Mouse (Mus musculus) forebrain, postnatal 0 days (tissue): Measurements from ENCODE around the gene Fmo2. TPM values are rescaled to one million over a fixed set of nuclear protein-coding genes. Genes with fewer than 3 reads are reported as not detected.
A peak's percentile ranks its signal among the peaks of the same experiment; 100 is the strongest.

Experiments used
- ATAC-seq: fragments of 200-750 bp; cut with Nextera tagmentation; 2 replicates; pipeline ENCODE4 v1.8.0; 2017; ENCODE audit warnings: mild to moderate bottlenecking, moderate library complexity
- DNase-seq: peaks from one replicate; pipeline ENCODE4 v3.0.0-alpha.2; 2015
- H3K27ac ChIP-seq: fragments of 300-500 bp; sonication (generic); 2 replicates; pipeline ENCODE4 v1.5.1; 2014; ENCODE audit warnings: low read depth, mild to moderate bottlenecking, antibody characterized with exemption, low read length, moderate library complexity, mixed read lengths
- H3K27me3 ChIP-seq: fragments of 300-500 bp; sonication (generic); 2 replicates; pipeline ENCODE4 v1.6.1; 2014; ENCODE audit warnings: mild to moderate bottlenecking, low read length, mixed read lengths; ENCODE audit not compliant: insufficient read depth
- H3K36me3 ChIP-seq: fragments of 300-500 bp; sonication (generic); 2 replicates; pipeline ENCODE4 v1.6.1; 2014; ENCODE audit warnings: mild to moderate bottlenecking, moderate library complexity; ENCODE audit not compliant: insufficient read depth
- H3K4me1 ChIP-seq: fragments of 300-500 bp; sonication (generic); 2 replicates; pipeline ENCODE4 v1.6.1; 2014; ENCODE audit warnings: antibody characterized with exemption; ENCODE audit not compliant: insufficient read depth
- H3K4me2 ChIP-seq: fragments of 300-500 bp; sonication (generic); 2 replicates; pipeline ENCODE4 v1.6.1; 2014; ENCODE audit warnings: low read depth, mild to moderate bottlenecking, moderate library complexity
- H3K4me3 ChIP-seq: fragments of 300-500 bp; sonication (generic); 2 replicates; pipeline ENCODE4 v1.5.1; 2014; ENCODE audit warnings: low read depth, low read length, mixed read lengths
- H3K9ac ChIP-seq: fragments of 300-500 bp; sonication (generic); 2 replicates; pipeline ENCODE4 v1.6.1; 2014; ENCODE audit warnings: mild to moderate bottlenecking
- H3K9me3 ChIP-seq: fragments of 300-500 bp; sonication (generic); 2 replicates; pipeline ENCODE4 v1.6.1; 2016; ENCODE audit warnings: low read length
- CTCF ChIP-seq: sonication (generic); IDR thresholded peaks from 2 replicates; pipeline ENCODE4 v1.5.1; 2016; ENCODE audit warnings: antibody characterized with exemption, control low read depth, low read depth
- WGBS: fragments of 180-500 bp; shearing (Covaris S2); extraction: QIAGEN DNeasy Blood & Tissue Kit; methylation state at CpG from one replicate; pipeline ENCODE4 v1.1.7; 2014; 5-methylcytosine and 5-hydroxymethylcytosine counted together
- polyA plus RNA-seq: library from polyadenylated mRNA; unstranded; fragments of >200 nt; fragmentation: Nextera tagmentation; extraction: Ambion mirVana; gene quantifications from 2 replicates; pipeline ENCODE4 v1.2.1, GENCODE M21; 2015
- total RNA-seq: library from RNA; depleted of rRNA; stranded (reverse); fragments of >200 nt; gene quantifications from 2 replicates; pipeline ENCODE4 v1.2.3, GENCODE M21; 2014

Fmo2 gene
- total and polyA plus RNA-seq, 2 experiments from 2014 or later, result 0.50 to 0.81 TPM

- 76% methylated on average over 6 of the region's 6 CpGs for WGBS
- no peak for TF ChIP-seq CTCF
- no peak overlapping the region for H3K4me3 ChIP-seq
Observed at GRCm38 (mm10) chr1:162891980-162892451, 6.5 kb downstream of the Fmo2 start.

GRCm38 (mm10) chr1:162888646-162889045 is 9.9 kb downstream of the Fmo2 start:
- Histone ChIP-seq H3K36me3 (no peaks in the 10 kb centered on the region), H3K9me3 (no peaks in the 10 kb centered on the region), H3K27ac (no peak overlapping the region), H3K4me1 (no peaks in the 10 kb centered on the region), H3K4me3 (no peak overlapping the region), H3K4me2 (no peak overlapping the region), H3K27me3 (no peaks in the 10 kb centered on the region), H3K9ac (no peak overlapping the region)
- 90% methylated on average over 12 of the region's 12 CpGs for WGBS
- ATAC-seq (no peak), DNase-seq (no peak)
- TF ChIP-seq CTCF, result no peak

More at GRCm38 (mm10) chr1:162891980-162892451, 6.5 kb downstream of the Fmo2 start:
- Histone ChIP-seq H3K9me3 (no peaks in the 10 kb centered on the region), H3K9ac (no peak overlapping the region), H3K27ac (no peak overlapping the region), H3K4me1 (no peaks in the 10 kb centered on the region), H3K4me2 (no peak overlapping the region), H3K36me3 (no peaks in the 10 kb centered on the region), H3K27me3 (no peaks in the 10 kb centered on the region)
- no peak for ATAC-seq
- no peak for DNase-seq

- Histone ChIP-seq H3K9ac (no peak overlapping the region), H3K9me3 (no peaks in the 10 kb centered on the region), H3K4me1 (no peaks in the 10 kb centered on the region), H3K4me3 (no peak overlapping the region), H3K36me3 (no peaks in the 10 kb centered on the region), H3K4me2 (no peak overlapping the region), H3K27ac (no peak overlapping the region), H3K27me3 (no peaks in the 10 kb centered on the region)
- DNase-seq, result no peak
- no peak for ATAC-seq
- 97% methylated on average over 7 of the region's 7 CpGs for WGBS
- TF ChIP-seq CTCF, result no peak
Observed at GRCm38 (mm10) chr1:162887644-162888043, 10.9 kb downstream of the Fmo2 start.

- Histone ChIP-seq H3K9me3 (no peaks in the 10 kb centered on the region), H3K4me1 (no peaks in the 10 kb centered on the region), H3K9ac (no peak overlapping the region), H3K36me3 (no peaks in the 10 kb centered on the region), H3K27me3 (no peaks in the 10 kb centered on the region), H3K4me3 (no peak overlapping the region), H3K27ac (no peak overlapping the region), H3K4me2 (no peak overlapping the region)
- ATAC-seq, result no peak
- DNase-seq, result no peak
- no peak for TF ChIP-seq CTCF
- 89% methylated on average over 11 of the region's 11 CpGs for WGBS
Observed at GRCm38 (mm10) chr1:162886138-162886816, 12.2 kb downstream of the Fmo2 start.

GRCm38 (mm10) chr1:162882681-162883080 is 15.8 kb downstream of the Fmo2 start:
- H3K4me2 ChIP-seq, result no peak overlapping the region
- H3K9ac ChIP-seq, result no peak overlapping the region
- no peaks in the 10 kb centered on the region for H3K9me3 ChIP-seq
- H3K36me3 ChIP-seq, result no peaks in the 10 kb centered on the region
- 83% methylated on average over 4 of the region's 4 CpGs for WGBS
- no peaks in the 10 kb centered on the region for H3K27me3 ChIP-seq
- no peak for DNase-seq
- H3K4me3 ChIP-seq, result no peak overlapping the region
- no peak for TF ChIP-seq CTCF
- ATAC-seq, result no peak
- H3K27ac ChIP-seq, result no peak overlapping the region
- H3K4me1 ChIP-seq, result no peaks in the 10 kb centered on the region

- no peak overlapping the region for H3K4me2 ChIP-seq
- no peak overlapping the region for H3K4me3 ChIP-seq
- H3K27me3 ChIP-seq, result no peaks in the 10 kb centered on the region
- ATAC-seq (no peak), DNase-seq (no peak)
- 65% methylated on average over 11 of the region's 11 CpGs for WGBS
- no peaks in the 10 kb centered on the region for H3K9me3 ChIP-seq
- no peaks in the 10 kb centered on the region for H3K36me3 ChIP-seq
- H3K27ac ChIP-seq, result no peak overlapping the region
- no peaks in the 10 kb centered on the region for H3K4me1 ChIP-seq
- peak; percentile 49 for TF ChIP-seq CTCF
- H3K9ac ChIP-seq, result no peak overlapping the region
Observed at GRCm38 (mm10) chr1:162879595-162880369, 18.7 kb downstream of the Fmo2 start.

- TF ChIP-seq CTCF, result no peak
- ATAC-seq, result no peak
Observed at GRCm38 (mm10) chr1:162875091-162875490, 23.4 kb downstream of the Fmo2 start.

More at GRCm38 (mm10) chr1:162875091-162875490, 23.4 kb downstream of the Fmo2 start:
- Histone ChIP-seq H3K36me3 (no peaks in the 10 kb centered on the region), H3K4me3 (no peak overlapping the region), H3K27ac (no peak overlapping the region), H3K4me1 (no peaks in the 10 kb centered on the region), H3K4me2 (no peak overlapping the region), H3K9ac (no peak overlapping the region), H3K9me3 (no peaks in the 10 kb centered on the region), H3K27me3 (no peaks in the 10 kb centered on the region)
- WGBS, result 88% methylated on average over 3 of the region's 3 CpGs
- DNase-seq, result no peak
